Mouse (Mus musculus) cerebellum, adult 2 months (tissue): ENCODE data around the gene Ssrp1. TPM values are rescaled to one million over a fixed set of nuclear protein-coding genes. Genes with fewer than 3 reads are reported as not detected.

Source experiments
- DNase-seq, 2 experiments: peaks; one replicate each; pipeline ENCODE4 v3.0.0; 2021
- H3K27ac ChIP-seq: fragments of 200-500 bp; 2 replicates; pipeline ENCODE4 v1.5.1; 2012; ENCODE audit warnings: low read length, control low read depth, inconsistent platforms; ENCODE audit not compliant: insufficient read depth
- H3K27me3 ChIP-seq: fragments of 200-500 bp; 2 replicates; pipeline ENCODE4 v1.6.1; 2012; ENCODE audit warnings: inconsistent platforms, mild to moderate bottlenecking, low read length, moderate library complexity; ENCODE audit not compliant: control insufficient read depth, insufficient read depth
- H3K4me1 ChIP-seq: fragments of 200-500 bp; 2 replicates; pipeline ENCODE4 v1.6.1; 2011; ENCODE audit warnings: low read length; ENCODE audit not compliant: control insufficient read depth, insufficient read depth
- H3K4me3 ChIP-seq: fragments of 200-500 bp; replicated peaks from 2 replicates; pipeline ENCODE3; 2011; ENCODE audit warnings: mild to moderate bottlenecking, low read depth, low read length, control low read depth; ENCODE audit not compliant: insufficient read depth
- CTCF ChIP-seq: fragments of 200-500 bp; IDR thresholded peaks from 2 replicates; pipeline ENCODE4 v1.5.1; 2011; ENCODE audit warnings: low read depth, mild to moderate bottlenecking, control low read depth, low read length, moderate library complexity, borderline replicate concordance; ENCODE audit not compliant: insufficient read depth
- POLR2A ChIP-seq: fragments of 200-500 bp; IDR thresholded peaks from 2 replicates; pipeline ENCODE4 v1.6.1; 2011; ENCODE audit warnings: low read length, control low read depth, borderline replicate concordance; ENCODE audit not compliant: insufficient read depth
- WGBS: fragments of 180-500 bp; shearing (Covaris S2); methylation state at CpG from one replicate; pipeline ENCODE4 v1.1.7; 2018; 5-methylcytosine and 5-hydroxymethylcytosine counted together
- polyA plus RNA-seq: library from polyadenylated mRNA; depleted of rRNA; stranded (reverse); fragments of >200 nt; gene quantifications from 2 replicates; pipeline ENCODE4 v1.2.3, GENCODE M21; 2012

The Ssrp1 gene
- polyA plus RNA-seq, 1 experiment: 117 TPM

- TF ChIP-seq POLR2A: no peak
- no peak for TF ChIP-seq CTCF
- Histone ChIP-seq H3K4me3 (no peak overlapping the region), H3K27me3 (no peaks in the 10 kb centered on the region), H3K4me1 (peaks cover 6% of the 10 kb centered on the region; the same call in 1 of the 2 replicates), H3K27ac (no peak overlapping the region)
- WGBS: 82% methylated on average over 7 of the region's 7 CpGs
- no peak for DNase-seq
Observed at GRCm38 (mm10) chr2:85043623-85044022, 6.6 kb downstream of the Ssrp1 start.

- H3K4me1 ChIP-seq: peaks cover 6% of the 10 kb centered on the region; the same call in 1 of the 2 replicates
- H3K27me3 ChIP-seq: no peaks in the 10 kb centered on the region
- 79% methylated on average over 8 of the region's 8 CpGs for WGBS
- TF ChIP-seq POLR2A: no peak
- no peak for TF ChIP-seq CTCF
- DNase-seq: no peak
- H3K27ac ChIP-seq: no peak overlapping the region
- no peak overlapping the region for H3K4me3 ChIP-seq
Observed at GRCm38 (mm10) chr2:85046222-85046621, 9.2 kb downstream of the Ssrp1 start.

GRCm38 (mm10) chr2:85047081-85047480, 10.0 kb downstream of the Ssrp1 start:
- Histone ChIP-seq H3K4me1 (peaks cover 6% of the 10 kb centered on the region; the same call in 1 of the 2 replicates), H3K27me3 (no peaks in the 10 kb centered on the region), H3K27ac (no peak overlapping the region), H3K4me3 (peak overlapping the region; percentile 60)
- no peak for DNase-seq
- WGBS: 37% methylated on average over 10 of the region's 10 CpGs
- no peak for TF ChIP-seq POLR2A
- TF ChIP-seq CTCF: no peak

GRCm38 (mm10) chr2:85047596-85048167, 10.6 kb downstream of the Ssrp1 start, which contains the start of gene Tnks1bp1:
Gene Tnks1bp1 (plus strand): TSS chr2:85048022.
- Histone ChIP-seq H3K4me3 (peak within 1 kb of the TSS; percentile 60), H3K27ac (peak within 1 kb of the TSS; percentile 18; the same call in 1 of the 2 replicates), H3K4me1 (peaks cover 6% of the 10 kb centered on the region; the same call in 1 of the 2 replicates), H3K27me3 (no peaks in the 10 kb centered on the region)
- DNase-seq: peak; percentile 94 to 95
- TF ChIP-seq CTCF (no peak), POLR2A (peak; percentile 37; the same call in 1 of the 2 replicates)
- under 1% methylated on average over 42 of the region's 42 CpGs for WGBS

- peaks cover 6% of the 10 kb centered on the region; the same call in 1 of the 2 replicates for H3K4me1 ChIP-seq
- TF ChIP-seq CTCF (no peak), POLR2A (no peak)
- H3K27ac ChIP-seq: peak overlapping the region; percentile 18; the same call in 1 of the 2 replicates
- peak; percentile 61 to 65 for DNase-seq
- H3K27me3 ChIP-seq: no peaks in the 10 kb centered on the region
- H3K4me3 ChIP-seq: peak overlapping the region; percentile 60
- 2% methylated on average over 32 of the region's 44 CpGs for WGBS
Observed at GRCm38 (mm10) chr2:85048168-85048751, 11.2 kb downstream of the Ssrp1 start.

GRCm38 (mm10) chr2:85049277-85049676, 12.2 kb downstream of the Ssrp1 start:
- DNase-seq: no peak
- TF ChIP-seq CTCF (no peak), POLR2A (no peak)
- peaks cover 6% of the 10 kb centered on the region; the same call in 1 of the 2 replicates for H3K4me1 ChIP-seq
- no peaks in the 10 kb centered on the region for H3K27me3 ChIP-seq
- H3K27ac ChIP-seq: no peak overlapping the region
- WGBS: 57% methylated on average over 4 of the region's 4 CpGs
- H3K4me3 ChIP-seq: no peak overlapping the region

GRCm38 (mm10) chr2:85050001-85050634, 13.1 kb downstream of the Ssrp1 start:
- no peak overlapping the region for H3K4me3 ChIP-seq
- WGBS: 16% methylated on average over 10 of the region's 10 CpGs
- H3K27ac ChIP-seq: 0 out of 2 replicates have a peak overlapping the region, but pooled peaks have one; percentile 1
- peaks cover 6% of the 10 kb centered on the region; the same call in 1 of the 2 replicates for H3K4me1 ChIP-seq
- TF ChIP-seq POLR2A: no peak
- no peak for TF ChIP-seq CTCF
- H3K27me3 ChIP-seq: no peaks in the 10 kb centered on the region
- peak in 1 of 2 experiments; percentile 40 for DNase-seq
